Mouse (Mus musculus) common myeloid progenitor, adult 5-6 weeks (primary cell): Measurements from ENCODE around the gene Tmem200a. TPM values are rescaled to one million over a fixed set of nuclear protein-coding genes. Genes with fewer than 3 reads are reported as not detected.
"Not testable (repeated sequence)": the region's sequence is repeated elsewhere in the genome, so short reads cannot be mapped to it uniquely, and the experiment has no call there.

Experiments
- ATAC-seq: replicated peaks from 2 replicates; pipeline ENCODE4 v1.8.0; 2016; ENCODE audit warnings: low read depth, mild to moderate bottlenecking, moderate TSS enrichment, inconsistent platforms; ENCODE audit not compliant: poor library complexity, severe bottlenecking
- total RNA-seq: library from RNA; stranded (forward); fragments of 200-1000, 187-1606 nt; gene quantifications from 2 replicates; pipeline ENCODE4 v1.2.3, GENCODE M21; 2017

The Tmem200a gene
- total RNA-seq, 1 experiment from 2014 or later = not detected

GRCm38 (mm10) chr10:25908027-25909012 lies 170.5 kb downstream of the Tmem200a start:
- no peak for ATAC-seq

- not testable (repeated sequence) for ATAC-seq
Observed at GRCm38 (mm10) chr10:25894126-25894525, 184.7 kb downstream of the Tmem200a start.

GRCm38 (mm10) chr10:25887225-25887624 lies 191.6 kb downstream of the Tmem200a start:
- no peak for ATAC-seq

- no peak for ATAC-seq
Observed at GRCm38 (mm10) chr10:25884512-25884911, 194.3 kb downstream of the Tmem200a start.

GRCm38 (mm10) chr10:25877731-25878130 lies 201.1 kb downstream of the Tmem200a start:
- no peak for ATAC-seq

GRCm38 (mm10) chr10:25876809-25877208 lies 202.0 kb downstream of the Tmem200a start:
- ATAC-seq = no peak

- no peak for ATAC-seq
Observed at GRCm38 (mm10) chr10:25868739-25869138, 210.1 kb downstream of the Tmem200a start.

Other genes with a start within 250 kb of the Tmem200a start
- gene Gm9767, start 797 bp downstream of the Tmem200a start, total RNA-seq = not detected in 2 replicates
- gene Samd3, start 150.7 kb upstream of the Tmem200a start, total RNA-seq = not detected in 2 replicates